Mouse (Mus musculus) cerebellum, adult (tissue): Measurements from ENCODE around the gene Slit3.
A peak's percentile ranks its signal among the peaks of the same experiment; 100 is the strongest.

Experiments
- ATAC-seq: cut with Nextera tagmentation; 2 replicates; pipeline ENCODE4 v1.9.2; 2017; ENCODE audit warnings: mild to moderate bottlenecking, moderate library complexity, mixed read lengths; ENCODE audit not compliant: insufficient number of reproducible peaks, low FRiP score, low TSS enrichment

Slit3 gene

GRCm38 (mm10) chr11:35703471-35703870, 582.4 kb downstream of the Slit3 start:
- no peak for ATAC-seq

DNA sequence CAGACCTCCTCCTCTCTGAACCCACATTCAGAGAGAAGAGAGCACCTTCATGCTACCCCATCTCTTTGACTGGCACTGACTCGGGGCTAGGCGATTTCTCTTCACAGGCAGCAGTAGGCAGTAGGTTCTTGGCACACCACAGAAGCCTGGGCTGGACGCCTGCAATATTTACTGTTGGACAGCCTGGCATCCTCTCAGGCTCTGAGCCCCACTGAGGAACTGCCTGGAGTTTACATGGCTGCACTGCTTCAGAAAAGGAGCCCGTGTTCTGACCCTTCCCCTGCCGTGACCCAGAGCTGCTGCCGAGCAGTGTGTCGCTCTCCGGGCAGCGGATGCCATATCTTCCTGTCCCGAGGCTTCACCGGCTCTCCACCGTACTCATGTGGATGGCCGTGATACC, 583.4 kb downstream of the Slit3 start:
- ATAC-seq, result peak; percentile 65

DNA sequence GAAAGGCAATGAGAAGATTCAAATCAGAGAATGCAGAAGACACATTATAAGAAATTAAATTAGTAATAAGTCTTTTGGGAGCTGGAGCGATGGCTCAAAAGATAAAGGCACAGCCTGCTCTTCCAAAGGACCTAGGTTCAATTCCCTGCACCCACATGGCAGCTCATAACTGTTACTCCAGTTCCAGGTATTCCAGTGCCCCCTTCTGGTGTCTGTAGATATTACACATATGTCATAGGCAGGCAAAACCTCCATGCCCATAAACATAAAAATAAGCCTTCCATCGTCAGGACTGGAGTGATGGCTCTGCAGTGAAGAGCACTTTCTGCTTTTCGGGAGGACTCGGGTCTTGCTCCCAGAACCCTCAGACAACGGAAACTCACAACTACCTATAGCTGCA, 583.9 kb downstream of the Slit3 start:
- no peak for ATAC-seq

GRCm38 (mm10) chr11:35707431-35707830, 586.4 kb downstream of the Slit3 start:
- ATAC-seq, result no peak

DNA sequence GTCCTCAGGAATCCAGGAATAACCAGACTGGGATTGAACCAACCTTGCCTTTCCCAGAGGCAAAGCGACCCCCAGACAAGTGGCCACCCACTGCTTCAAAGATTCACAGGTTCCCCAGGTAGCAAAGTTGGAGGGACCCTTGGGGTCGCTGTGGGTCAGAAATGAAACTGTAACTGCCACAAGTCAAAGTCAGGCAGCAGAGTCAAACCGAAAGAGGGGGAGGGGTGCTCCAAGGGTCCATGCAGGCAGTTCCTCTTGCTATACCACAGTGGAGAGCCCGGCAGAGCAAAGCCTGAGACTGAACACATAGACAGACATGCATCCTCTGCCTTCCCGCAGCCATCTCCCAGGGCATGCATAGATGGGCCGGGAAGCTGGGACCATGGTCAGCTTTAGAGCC, 590.3 kb downstream of the Slit3 start:
- no peak for ATAC-seq

- ATAC-seq, result no peak
These were observed 597.9 kb downstream of the Slit3 start for GRCm38 (mm10) chr11:35718881-35719280.

DNA sequence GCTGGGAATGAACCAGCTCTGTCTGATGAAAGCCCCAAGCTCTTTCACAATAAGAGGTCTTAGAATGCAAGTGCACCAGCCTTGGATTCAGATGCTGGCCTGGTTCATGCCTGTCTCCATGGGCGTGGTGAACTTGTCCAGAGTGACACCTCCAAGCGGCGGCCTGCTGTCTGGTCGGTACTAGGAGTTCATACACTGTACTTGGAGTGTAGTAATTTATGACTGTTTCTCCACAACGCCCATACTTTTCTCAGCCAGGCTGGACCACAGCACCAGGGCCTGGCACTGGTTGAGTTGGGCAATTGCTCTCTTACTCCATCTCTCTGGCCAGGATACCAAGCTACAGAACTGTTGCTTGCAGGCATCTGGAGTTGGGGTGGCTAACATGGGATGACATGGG, 602.9 kb downstream of the Slit3 start:
- no peak for ATAC-seq

- no peak for ATAC-seq
These were observed 605.4 kb downstream of the Slit3 start for GRCm38 (mm10) chr11:35726341-35726846.

- ATAC-seq, result no peak
These were observed 607.2 kb downstream of the Slit3 start for GRCm38 (mm10) chr11:35728200-35728599.

- ATAC-seq, result no peak
These were observed 608.2 kb downstream of the Slit3 start for GRCm38 (mm10) chr11:35729186-35729585.

DNA sequence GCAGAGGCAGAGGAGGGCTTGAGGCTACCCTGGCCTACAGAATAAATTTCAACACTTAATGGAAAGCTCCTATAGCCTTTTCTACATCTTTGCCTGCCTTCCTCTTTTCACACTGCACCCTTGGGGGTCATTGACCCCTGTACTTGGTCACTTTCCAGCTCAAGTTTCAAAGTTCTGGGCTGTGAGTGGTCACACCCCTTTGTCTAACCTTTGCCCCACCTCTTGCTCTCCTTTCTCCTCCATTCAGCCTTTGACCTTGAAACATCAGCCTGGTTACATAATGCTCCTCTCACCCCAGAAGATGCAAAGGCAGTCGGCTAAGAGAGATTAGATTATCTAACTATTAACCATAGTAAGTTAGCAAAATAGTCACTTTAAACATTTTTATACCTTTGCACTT, 611.3 kb downstream of the Slit3 start:
- ATAC-seq, result no peak

DNA sequence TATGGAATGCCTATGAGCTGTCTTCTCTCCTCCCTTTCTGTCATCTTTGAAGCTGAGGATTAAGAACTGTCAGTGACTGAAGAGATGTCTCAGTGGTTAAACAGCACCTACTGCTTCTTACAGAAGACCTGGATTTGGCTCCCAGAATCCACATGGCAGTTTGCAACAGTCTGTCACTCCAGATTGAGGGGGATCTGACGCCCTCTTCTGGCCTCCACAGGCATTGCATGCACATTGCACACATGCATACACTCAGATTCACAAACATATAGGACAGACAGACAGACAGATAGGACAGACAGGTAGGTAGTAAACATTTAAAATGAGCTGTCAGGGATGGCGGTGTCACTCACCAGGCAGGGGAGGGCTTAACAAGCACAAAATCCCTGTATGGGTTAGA, 615.8 kb downstream of the Slit3 start:
- no peak for ATAC-seq

DNA sequence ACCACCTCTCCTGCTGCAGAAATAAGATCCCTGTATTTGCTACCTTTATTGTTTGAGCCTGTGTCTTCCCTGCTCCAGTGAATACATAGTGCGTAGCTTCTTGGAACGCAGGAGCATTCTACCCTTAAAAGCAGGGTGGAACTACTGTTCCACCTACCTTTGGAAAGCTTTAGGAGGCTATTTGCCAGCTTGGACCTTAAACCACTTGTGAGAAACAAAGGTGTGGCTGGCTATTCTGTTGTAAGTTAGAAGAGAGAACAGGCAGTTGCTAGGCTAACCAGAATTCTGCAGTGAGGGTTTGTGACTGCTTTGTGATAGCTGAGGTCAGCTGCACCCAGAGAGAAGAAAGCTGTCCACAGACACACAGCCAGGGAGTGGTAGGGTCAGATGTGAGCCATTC, 616.2 kb downstream of the Slit3 start:
- ATAC-seq, result no peak

DNA sequence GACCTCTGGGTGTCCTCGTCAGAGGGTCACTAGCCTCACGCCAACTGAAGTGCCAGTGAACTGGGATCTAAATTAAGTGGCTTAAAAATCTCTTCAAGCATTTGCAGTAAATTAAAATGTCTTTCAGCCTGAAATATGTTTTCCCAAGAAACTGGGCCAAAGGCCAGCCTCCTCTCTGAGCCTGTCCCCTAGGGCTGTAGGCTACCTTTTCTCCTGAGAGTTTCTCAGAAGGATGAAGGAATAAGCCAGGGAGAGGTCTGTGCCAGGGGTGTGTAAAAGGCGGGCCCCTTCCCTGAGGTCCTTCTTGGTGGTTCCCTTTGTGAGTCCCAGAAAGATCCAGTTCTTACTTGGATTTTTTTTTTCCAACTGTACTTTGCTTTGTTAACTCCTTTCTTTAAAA, 617.1 kb downstream of the Slit3 start:
- no peak for ATAC-seq

DNA sequence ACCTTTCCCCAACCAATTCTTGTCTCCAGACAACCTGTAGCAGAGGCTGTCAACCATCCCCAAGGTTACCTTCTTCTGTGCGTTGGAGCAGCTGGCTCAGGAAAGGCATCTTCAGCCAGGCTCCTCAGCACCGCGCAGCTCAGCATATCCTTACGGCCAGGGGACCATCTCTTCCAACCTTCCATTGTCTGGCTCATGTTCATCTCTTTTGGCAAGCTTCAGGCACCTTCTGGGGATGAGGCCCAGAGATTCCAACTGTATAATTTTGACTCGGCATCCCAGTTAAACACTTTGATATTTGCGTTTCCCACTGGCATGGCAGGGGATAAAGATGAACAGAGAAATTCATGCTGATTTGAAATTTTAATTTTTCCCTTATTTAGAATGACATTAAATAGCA, 622.6 kb downstream of the Slit3 start:
- no peak for ATAC-seq

GRCm38 (mm10) chr11:35744571-35744970, 623.5 kb downstream of the Slit3 start:
- ATAC-seq, result no peak

- ATAC-seq, result no peak
These were observed 629.6 kb downstream of the Slit3 start for GRCm38 (mm10) chr11:35750578-35750977.

DNA sequence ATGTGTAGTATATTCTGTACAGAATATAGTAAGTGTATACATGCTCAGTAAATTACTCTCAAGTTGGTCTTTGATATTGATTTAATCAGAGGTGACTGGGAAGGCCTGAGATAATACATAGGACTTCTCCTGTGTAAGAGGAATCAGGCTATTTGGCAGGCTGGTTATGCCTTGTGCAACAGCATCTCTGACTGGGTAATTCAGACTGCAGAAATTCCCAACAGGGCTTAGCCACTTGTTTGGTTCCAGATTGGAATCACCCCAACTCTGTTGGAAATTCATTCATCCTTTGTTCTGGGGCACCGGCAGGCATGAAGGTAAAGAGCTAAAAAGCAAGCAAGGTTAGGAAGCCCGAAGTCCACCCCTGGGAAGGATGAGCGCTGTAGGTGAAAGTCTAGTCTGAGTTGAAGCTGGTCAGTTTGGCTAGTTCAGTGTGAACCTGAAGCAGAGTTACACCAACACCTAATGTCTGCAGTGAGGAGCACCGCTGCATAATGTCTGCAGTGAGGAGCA, 633.9 kb downstream of the Slit3 start:
- ATAC-seq, result no peak

DNA sequence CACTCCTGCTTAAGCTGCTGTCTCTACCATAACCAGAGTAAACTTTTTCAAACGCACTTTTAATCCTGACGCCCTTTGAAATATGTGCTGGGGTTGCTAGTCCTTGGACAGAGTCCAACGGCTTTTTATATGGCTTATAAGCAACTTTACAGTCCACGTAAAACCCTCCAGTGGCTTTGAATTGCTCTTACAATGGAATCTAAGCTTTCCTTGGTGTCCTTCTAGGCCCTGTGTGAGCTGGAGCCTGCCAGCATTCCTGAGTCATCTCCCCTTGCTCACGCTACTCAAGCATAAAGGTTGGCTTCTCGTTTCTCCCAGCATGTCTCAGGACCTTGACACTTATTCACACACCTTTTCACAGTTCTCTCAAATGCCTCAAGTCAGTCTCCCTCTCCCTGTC, 634.5 kb downstream of the Slit3 start:
- ATAC-seq, result no peak

DNA sequence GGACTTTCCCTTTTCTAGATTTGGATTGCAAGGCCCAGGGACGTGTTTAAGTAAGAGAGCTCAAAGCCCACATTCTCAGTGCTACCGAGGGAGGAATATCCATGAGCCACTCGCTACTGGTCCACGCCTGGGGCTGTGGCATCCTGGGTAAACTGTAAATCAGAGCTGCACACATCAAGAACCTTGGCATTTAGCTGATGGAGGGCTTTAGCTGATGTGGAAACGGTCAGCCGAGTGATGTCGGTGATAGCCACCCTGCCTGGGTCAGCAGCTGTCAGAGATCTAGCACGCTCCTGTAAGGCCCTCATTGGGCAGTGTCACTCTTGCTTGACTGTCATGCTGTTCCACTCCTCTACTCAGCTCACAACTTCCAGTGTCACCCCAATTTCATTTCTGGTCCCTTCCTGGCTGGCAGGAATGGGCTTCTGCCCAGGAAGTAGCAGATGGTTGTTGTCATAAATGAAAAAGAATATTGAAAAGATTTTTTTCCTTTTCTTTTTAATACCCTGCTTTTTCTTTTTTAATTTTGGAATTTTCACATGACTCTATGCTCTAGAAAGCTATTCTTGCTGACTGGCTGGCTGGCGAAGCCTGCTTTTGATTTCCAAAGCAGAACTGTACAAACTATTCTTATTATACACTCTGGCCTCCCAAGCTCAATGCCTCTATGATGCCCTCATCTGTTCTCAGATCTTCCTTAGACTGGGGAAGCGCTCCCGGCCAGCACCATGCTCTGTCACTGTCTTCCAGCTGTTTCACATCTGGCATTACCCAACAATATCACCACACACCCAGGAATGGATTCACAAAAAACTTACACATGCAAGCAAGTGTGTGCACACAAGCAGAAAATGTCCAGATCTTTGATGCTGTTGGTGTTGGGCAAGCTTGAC, 635.6 kb downstream of the Slit3 start:
- ATAC-seq, result no peak
